Mouse (Mus musculus) stomach, postnatal 0 days (tissue): ENCODE results near the gene Rap1a. TPM values are rescaled to one million over a fixed set of nuclear protein-coding genes. Genes with fewer than 3 reads are reported as not detected.
"Not testable (repeated sequence)": the region's sequence is repeated elsewhere in the genome, so short reads cannot be mapped to it uniquely, and the experiment has no call there.

Source experiments
- ATAC-seq: fragments of 200-750 bp; cut with Nextera tagmentation; 2 replicates; pipeline ENCODE4 v1.8.0; 2017; ENCODE audit not compliant: low FRiP score, low TSS enrichment
- DNase-seq: peaks from one replicate; pipeline ENCODE4 v3.0.0-alpha.2; 2016; ENCODE audit warnings: low spot score
- H3K27ac ChIP-seq: fragments of 300-500 bp; sonication (generic); replicated peaks from 2 replicates; pipeline ENCODE4 v1.5.1; 2014; ENCODE audit warnings: mild to moderate bottlenecking, control low read depth
- H3K27me3 ChIP-seq: fragments of 300-500 bp; sonication (generic); 2 replicates; pipeline ENCODE4 v1.6.1; 2014; ENCODE audit warnings: low read length; ENCODE audit not compliant: control insufficient read depth, insufficient read depth
- H3K36me3 ChIP-seq: fragments of 300-500 bp; sonication (generic); 2 replicates; pipeline ENCODE4 v1.6.1; 2014; ENCODE audit warnings: low read length, mixed read lengths; ENCODE audit not compliant: control insufficient read depth, insufficient read depth
- H3K4me1 ChIP-seq: fragments of 300-500 bp; sonication (generic); replicated peaks from 2 replicates; pipeline ENCODE4 v1.6.1; 2014; ENCODE audit warnings: antibody characterized with exemption; ENCODE audit not compliant: control insufficient read depth, insufficient read depth
- H3K4me2 ChIP-seq: fragments of 300-500 bp; sonication (generic); replicated peaks from 2 replicates; pipeline ENCODE4 v1.6.1; 2014; ENCODE audit warnings: low read depth, mild to moderate bottlenecking, control low read depth, moderate library complexity
- H3K4me3 ChIP-seq: fragments of 300-500 bp; sonication (generic); 2 replicates; pipeline ENCODE4 v1.5.1; 2014; ENCODE audit warnings: low read depth, low read length, control low read depth
- H3K9ac ChIP-seq: fragments of 300-500 bp; sonication (generic); 2 replicates; pipeline ENCODE4 v1.6.1; 2014; ENCODE audit warnings: mild to moderate bottlenecking, low read length, control low read depth, mixed read lengths
- H3K9me3 ChIP-seq: fragments of 300-500 bp; sonication (generic); 2 replicates; pipeline ENCODE4 v1.6.1; 2016; ENCODE audit warnings: low read length; ENCODE audit not compliant: control insufficient read depth
- CTCF ChIP-seq: IDR thresholded peaks from 2 replicates; pipeline ENCODE4 v1.5.1; 2016; ENCODE audit warnings: antibody characterized with exemption, low read depth, mild to moderate bottlenecking, moderate library complexity
- EP300 ChIP-seq: optimal IDR thresholded peaks from 2 replicates; pipeline ENCODE3; 2016; ENCODE audit warnings: antibody characterized with exemption
- WGBS: fragments of 180-500 bp; shearing (Covaris S2); extraction: QIAGEN DNeasy Blood & Tissue Kit; methylation state at CpG from one replicate; pipeline ENCODE4 v1.1.7; 2014; 5-methylcytosine and 5-hydroxymethylcytosine counted together
- polyA plus RNA-seq: library from polyadenylated mRNA; unstranded; fragments of >200 nt; fragmentation: Nextera tagmentation; extraction: Ambion mirVana; gene quantifications from 2 replicates; pipeline ENCODE4 v1.2.1, GENCODE M21; 2015

The Rap1a gene
- polyA plus RNA-seq, 1 experiment from 2014 or later, result 119 TPM

DNA sequence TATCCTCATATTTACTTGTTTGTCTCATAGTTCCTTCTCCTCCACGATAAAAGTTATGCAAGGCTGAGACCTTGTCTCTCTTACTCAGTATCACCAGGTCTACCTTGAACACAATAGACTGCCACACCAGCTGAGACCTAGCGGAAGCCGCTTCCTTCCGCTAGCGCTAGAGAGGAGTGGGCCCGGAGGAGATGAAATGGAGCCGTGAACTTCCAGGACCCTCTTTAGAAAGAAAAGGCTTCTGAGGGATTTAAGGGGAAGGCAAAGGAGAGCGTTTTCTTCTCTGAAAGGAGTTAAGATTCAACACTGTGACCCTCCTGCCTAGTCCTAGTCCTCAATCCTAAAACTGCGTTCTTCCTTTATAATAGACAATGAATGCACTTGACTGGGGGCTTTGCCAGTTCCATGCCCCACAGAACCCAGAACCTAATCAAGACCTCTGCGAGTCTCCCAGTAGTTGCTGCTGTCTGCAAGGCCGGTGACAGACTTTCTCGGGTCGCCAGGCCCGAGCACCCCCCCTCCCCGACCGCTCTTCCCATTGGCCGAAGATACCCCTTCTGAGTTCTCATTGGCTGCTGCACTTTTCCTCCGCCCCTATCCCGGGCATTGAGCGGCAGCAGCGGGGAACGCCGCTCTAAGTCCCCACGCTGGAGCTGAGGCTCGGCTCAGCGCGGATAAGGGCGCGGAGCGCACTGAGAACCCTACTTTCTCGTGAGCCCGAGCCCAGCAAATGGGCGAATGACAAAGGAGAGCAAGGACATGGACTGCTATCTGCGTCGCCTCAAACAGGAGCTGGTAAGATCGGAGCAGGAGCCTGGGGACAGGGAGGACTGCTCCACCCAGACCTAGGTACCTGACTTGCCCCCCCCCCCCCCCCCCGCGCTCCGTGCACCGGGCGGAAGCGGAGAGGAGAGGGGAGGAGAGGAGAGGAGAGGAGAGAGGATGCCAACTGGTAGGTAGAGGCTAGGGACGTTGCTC lies 96.8 kb downstream of the Rap1a start, which contains the start of gene Inka2:
TSS of gene Inka2 (plus strand) at position 569 of the 978 bp plus-strand sequence.
- H3K4me2 ChIP-seq, result peak within 1 kb of the TSS; percentile 90
- peak within 1 kb of the TSS; percentile 64 for H3K9ac ChIP-seq
- WGBS, result 9% methylated on average over 39 of the region's 43 CpGs
- H3K27ac ChIP-seq, result peak within 1 kb of the TSS; percentile 76
- no peaks in the 10 kb centered on the region for H3K27me3 ChIP-seq
- ATAC-seq (peak; percentile 89), DNase-seq (peak; percentile 78)
- H3K9me3 ChIP-seq, result no peaks in the 10 kb centered on the region
- H3K4me3 ChIP-seq, result peak within 1 kb of the TSS; percentile 61
- H3K36me3 ChIP-seq, result no peaks in the 10 kb centered on the region
- no peaks in the 10 kb centered on the region; the same call in none of the 2 replicates for H3K4me1 ChIP-seq
- TF ChIP-seq EP300 (no peak), CTCF (no peak)

DNA sequence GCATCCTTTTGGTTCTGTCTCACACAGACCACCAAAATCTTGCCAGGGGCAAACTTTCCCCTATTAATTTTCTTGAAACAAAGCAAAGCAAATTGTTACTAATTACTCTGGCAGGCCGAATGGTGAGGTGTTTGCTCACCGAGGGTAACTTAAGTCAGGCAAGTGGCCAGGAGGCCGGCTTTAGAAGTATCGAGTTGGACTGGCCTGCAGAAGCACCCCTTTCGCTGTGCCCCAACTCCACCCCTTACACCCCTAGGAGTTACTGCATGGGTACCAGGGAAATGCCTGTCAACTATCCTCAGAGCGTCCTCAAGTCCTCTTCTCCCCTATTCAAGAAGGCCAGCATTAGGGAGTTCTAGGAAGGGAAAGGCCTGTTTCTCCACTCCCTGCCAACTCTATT lies 97.6 kb downstream of the Rap1a start:
- H3K4me3 ChIP-seq, result no peak overlapping the region
- no peak for TF ChIP-seq EP300
- TF ChIP-seq CTCF, result no peak
- no peak for ATAC-seq
- H3K9me3 ChIP-seq, result no peaks in the 10 kb centered on the region
- 68% methylated on average over 6 of the region's 6 CpGs for WGBS
- no peak for DNase-seq
- no peak overlapping the region for H3K9ac ChIP-seq
- no peak overlapping the region for H3K4me2 ChIP-seq
- H3K4me1 ChIP-seq, result no peaks in the 10 kb centered on the region; the same call in none of the 2 replicates
- H3K27ac ChIP-seq, result no peak overlapping the region
- H3K36me3 ChIP-seq, result no peaks in the 10 kb centered on the region
- no peaks in the 10 kb centered on the region for H3K27me3 ChIP-seq

DNA sequence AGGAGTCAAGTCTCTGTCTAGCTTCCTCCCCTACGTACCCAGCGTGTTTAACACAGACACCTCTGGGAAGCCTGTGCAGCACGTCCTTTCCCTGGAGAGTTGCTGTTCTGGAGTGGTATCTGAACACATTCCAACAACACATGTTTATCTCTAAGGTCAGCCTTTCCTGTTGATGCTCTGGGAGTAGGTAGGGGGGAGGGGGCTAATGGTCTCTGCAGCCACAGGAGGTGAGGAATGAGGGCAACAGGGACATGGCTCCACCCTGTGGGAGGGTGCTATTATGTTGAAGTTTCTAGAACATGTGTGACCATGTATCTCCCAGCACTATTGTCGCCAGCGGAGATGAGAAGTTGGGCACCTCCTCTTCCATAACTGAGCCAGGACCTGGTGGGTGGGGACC lies 99.7 kb downstream of the Rap1a start:
- Histone ChIP-seq H3K27me3 (no peaks in the 10 kb centered on the region), H3K27ac (no peak overlapping the region), H3K4me1 (no peaks in the 10 kb centered on the region; the same call in 1 of the 2 replicates), H3K4me3 (no peak overlapping the region), H3K36me3 (no peaks in the 10 kb centered on the region), H3K9me3 (no peaks in the 10 kb centered on the region), H3K9ac (no peak overlapping the region), H3K4me2 (no peak overlapping the region)
- no peak for DNase-seq
- TF ChIP-seq CTCF, result no peak
- no peak for TF ChIP-seq EP300
- 57% methylated on average over 5 of the region's 5 CpGs for WGBS
- no peak for ATAC-seq

DNA sequence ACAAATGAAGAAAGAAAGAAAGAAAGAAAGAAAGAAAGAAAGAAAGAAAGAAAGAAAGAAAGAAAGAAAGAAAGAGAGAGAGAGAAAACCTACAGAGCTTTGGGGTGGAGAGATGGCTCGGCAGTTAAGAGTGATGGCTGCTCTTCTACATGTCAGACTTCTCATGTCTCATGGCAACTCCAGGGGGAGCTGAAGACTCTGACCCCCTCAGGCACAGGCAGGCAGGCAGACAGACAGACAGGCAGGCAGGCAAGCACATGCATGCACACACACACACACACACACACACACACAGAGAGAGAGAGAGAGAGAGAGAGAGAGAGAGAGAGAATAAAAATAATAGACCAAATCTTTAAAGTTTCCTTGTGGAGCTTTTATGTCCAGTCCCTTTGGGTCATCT lies 100.3 kb downstream of the Rap1a start:
- not testable (repeated sequence) for H3K9ac ChIP-seq, H3K27ac ChIP-seq, DNase-seq, H3K4me2 ChIP-seq, H3K9me3 ChIP-seq, H3K36me3 ChIP-seq, H3K27me3 ChIP-seq, H3K4me1 ChIP-seq, H3K4me3 ChIP-seq, ATAC-seq
- 40% methylated on average over 1 of the region's 1 CpGs for WGBS

DNA sequence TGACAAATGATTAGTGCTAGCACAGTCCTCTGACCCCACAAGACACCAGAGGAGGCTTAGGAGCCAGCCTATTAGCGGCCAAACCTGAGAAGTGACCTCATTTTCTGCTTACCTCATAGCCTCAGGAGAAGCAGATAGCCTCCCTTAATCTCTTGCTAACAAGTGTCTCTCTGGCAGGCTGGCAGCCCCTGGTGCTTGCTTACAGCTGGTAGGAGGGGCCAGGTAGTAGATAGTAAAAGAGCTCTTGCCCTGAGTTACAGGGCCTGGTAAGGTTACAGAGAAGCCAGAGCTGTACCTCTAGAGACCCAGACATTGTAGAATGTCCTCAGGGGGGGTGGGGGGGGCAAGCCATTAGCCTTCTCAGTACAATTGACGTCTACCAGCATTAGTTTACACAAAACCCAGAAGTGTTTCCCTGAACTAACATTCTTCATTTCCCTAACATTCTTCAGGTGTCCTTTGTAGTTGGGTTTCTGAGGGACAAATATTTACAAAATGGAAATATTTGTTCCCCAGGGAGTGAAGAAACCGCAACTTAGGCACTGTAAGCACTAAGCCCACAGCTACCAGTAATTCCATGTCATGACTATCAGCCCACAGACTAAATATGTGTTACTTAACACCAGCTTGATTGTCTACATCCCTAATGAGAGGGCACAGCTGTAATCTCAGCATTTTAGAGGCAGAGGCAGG lies 101.7 kb downstream of the Rap1a start:
- peak; percentile 21 for DNase-seq
- Histone ChIP-seq H3K27me3 (no peaks in the 10 kb centered on the region), H3K9ac (no peak overlapping the region), H3K4me3 (no peak overlapping the region), H3K4me2 (no peak overlapping the region), H3K36me3 (no peaks in the 10 kb centered on the region), H3K9me3 (no peaks in the 10 kb centered on the region), H3K27ac (no peak overlapping the region), H3K4me1 (no peaks in the 10 kb centered on the region)
- no peak for ATAC-seq
- TF ChIP-seq CTCF (no peak), EP300 (no peak)
- WGBS, result 32% methylated on average over 3 of the region's 3 CpGs

DNA sequence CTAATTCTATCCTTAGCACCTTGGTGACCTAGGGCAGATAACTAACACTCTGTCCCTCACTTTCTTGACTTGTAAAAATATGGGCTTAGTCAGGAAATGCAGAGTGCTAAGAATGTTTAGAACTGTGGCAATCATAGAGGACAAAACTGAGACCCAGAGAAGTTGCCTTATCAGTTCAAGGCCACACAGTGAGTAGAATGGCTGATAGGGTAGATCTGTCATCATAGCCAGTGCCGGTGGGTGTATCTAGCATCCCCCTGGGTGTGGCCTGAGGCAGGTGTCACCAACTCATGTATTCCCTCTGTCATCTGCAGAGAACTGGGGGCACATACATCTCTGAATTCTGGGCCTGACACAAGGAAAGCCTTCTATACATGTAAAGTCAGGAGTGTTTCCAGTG lies 102.8 kb downstream of the Rap1a start:
- Histone ChIP-seq H3K9ac (no peak overlapping the region), H3K36me3 (no peaks in the 10 kb centered on the region), H3K4me1 (no peaks in the 10 kb centered on the region), H3K4me2 (no peak overlapping the region), H3K9me3 (no peaks in the 10 kb centered on the region), H3K27ac (no peak overlapping the region), H3K27me3 (no peaks in the 10 kb centered on the region), H3K4me3 (no peak overlapping the region)
- TF ChIP-seq CTCF (no peak), EP300 (no peak)
- 45% methylated on average over 1 of the region's 1 CpGs for WGBS
- ATAC-seq, result no peak
- DNase-seq, result no peak
